Mouse (Mus musculus) adrenal gland, postnatal 10 days (tissue): ENCODE measurements around the gene Ctbp2. TPM values are rescaled to one million over a fixed set of nuclear protein-coding genes. Genes with fewer than 3 reads are reported as not detected.

Experiments
- DNase-seq: peaks from one replicate; pipeline ENCODE4 v3.0.0; 2021; ENCODE audit warnings: mixed read lengths
- total RNA-seq, 2 experiments: library from RNA; stranded (reverse); gene quantifications; 2 replicates each; pipeline ENCODE4 v1.2.3; 2021

Gene Ctbp2
- total RNA-seq, 2 experiments from 2014 or later = 52.8 to 63.1 TPM

DNA sequence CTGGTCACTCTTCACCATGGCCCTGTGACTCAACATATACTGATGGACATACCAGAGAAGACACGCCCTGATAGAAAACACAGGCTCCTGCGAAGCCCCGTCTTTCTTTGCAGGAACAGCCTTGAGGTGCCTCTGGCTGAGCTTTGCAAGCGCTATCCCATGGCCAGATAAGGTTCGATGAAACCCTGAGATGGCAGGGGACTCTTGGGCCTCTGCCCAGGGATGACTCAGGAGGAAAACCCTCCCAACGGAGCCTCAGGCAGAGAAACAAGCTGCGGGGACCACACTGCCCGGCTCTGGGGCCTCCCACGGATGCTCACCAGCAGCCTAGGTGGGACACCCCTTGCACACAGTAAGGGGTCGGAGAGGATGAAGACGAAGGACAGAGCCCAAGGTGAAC is 116.8 kb downstream of the Ctbp2 start:
- DNase-seq = peak; percentile 90

DNA sequence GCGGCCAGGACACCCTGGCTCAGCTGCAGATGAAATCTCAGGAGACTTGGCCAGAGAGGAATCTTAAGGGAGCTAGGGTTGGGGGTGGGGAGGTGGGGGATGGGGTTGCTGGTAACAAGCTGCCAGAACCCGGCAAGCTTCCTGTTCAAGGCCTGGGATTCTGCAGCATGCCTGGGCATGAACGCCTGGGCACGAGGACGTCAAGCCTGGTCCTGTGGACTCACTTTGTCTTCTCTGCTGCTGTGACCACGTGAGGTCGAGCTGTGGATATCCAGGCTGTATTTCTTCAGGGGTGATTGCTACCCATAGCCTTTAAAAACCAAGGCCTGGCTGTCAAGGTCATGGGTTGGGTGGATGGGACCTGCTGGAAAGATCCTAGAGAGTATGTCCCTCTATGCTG is 118.4 kb downstream of the Ctbp2 start:
- DNase-seq = no peak

DNA sequence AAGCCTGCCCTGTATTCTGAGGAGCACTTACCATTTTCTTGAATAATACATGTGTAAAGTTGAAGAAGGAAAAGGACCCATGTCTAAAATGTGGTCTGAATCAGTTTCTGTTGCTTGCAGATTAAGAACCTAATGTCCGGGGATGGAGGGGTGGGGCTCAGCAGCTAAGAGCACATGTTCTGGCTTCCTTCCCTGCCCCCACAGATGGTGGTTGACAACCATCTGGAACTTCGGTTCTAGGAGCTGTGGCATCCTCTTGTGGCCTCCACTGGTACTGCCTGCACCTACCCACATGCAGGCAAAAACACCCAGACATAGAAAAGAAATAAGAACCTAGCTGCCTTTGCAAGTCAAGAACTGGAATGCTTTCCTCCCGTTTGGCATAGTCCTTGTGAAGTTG is 120.7 kb downstream of the Ctbp2 start:
- DNase-seq = peak; percentile 85

DNA sequence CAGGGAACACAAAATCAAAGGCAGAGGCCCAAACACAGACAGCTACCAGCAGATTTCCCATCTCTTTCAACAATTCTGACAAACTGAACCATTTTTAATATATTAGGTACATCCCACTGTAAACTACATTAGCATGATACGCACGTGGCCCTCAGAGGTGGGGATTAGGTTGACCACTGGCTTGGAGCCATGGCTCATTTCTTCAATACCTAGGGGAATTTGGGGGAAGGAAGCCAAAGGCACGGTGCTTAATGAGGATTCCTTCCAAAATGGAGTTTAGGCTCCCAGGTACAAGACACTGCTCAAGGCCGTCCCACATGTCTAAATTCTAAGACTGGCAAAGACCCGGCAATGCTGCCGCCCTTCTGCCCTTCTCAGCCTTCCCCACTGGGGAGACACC is 121.9 kb downstream of the Ctbp2 start:
- DNase-seq = no peak

DNA sequence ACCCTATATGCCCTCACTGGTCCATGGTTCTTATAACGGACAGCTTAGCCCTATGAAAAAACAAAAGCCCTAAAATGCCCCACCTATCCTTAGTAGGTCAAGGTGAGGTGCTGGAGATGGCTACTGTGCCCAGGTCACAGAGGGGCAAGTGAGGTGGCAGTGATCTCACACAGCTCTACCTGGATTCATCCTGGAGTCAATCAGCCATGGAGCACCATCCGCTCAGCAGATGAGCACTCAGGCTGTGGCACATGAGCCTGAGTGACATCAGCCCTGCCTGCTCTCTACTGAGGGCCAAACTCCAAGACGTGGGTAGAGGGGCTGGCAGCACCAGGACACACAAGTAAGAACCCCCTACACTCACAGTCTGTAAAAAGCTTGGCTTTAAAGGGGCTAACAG is 122.8 kb downstream of the Ctbp2 start:
- DNase-seq = no peak

DNA sequence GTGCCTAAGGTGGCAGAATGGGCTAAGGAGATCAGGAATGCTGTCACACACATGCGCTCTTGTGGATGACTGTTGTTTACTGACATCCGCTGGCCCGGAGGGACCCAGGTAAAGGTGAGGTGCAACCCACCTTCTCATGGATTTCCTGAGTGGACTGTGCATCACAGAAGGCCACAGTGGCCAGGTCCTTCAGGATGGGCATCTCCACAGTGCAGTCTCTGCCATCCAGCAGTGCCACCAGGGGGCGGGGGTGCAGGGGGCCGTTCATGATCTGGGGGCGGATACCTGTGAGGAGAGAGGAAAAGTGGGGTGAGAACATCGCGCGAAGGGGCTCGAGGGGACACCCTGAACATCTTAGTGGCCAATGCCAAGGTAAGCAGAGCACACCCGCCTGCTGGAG is 125.1 kb downstream of the Ctbp2 start:
- peak; percentile 8 for DNase-seq

DNA sequence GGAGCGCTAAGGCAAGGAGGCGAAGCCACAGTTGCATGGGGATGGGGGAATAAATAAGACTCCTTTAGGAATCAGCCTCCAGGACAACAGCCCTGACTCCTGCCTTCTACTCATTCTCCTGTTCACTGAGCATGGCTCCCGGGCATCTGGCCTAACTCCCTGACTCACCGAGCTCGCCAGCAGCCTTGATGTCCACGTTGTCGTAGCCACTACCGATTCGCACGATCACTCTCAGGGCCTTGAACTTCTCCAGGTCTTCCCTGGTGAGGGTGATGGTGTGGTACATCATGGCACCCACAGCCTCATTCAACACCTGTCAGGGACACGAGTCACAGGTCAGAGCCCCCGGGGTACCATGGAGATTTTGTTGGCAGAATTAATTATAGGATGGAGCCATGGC is 125.5 kb downstream of the Ctbp2 start:
- peak; percentile 68 for DNase-seq

DNA sequence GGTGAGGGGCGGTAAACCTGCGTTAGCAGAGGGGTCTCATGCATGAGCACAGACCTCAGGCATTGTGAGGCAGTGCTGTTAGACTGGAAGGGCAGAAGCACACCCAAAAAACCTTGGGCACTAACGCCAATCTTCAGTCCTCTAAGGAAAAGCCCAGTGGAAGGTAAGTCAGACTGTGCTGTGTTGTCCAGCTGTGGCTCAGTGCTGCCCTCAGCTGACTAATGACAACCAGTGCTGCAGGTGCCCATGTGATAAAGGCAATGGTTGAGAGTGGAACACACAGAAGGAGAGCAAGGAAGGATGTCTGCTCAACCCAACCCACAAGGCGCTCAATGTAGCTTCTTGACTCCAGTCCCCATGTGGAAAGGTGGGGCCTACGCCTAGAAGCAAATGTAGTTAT is 127.8 kb downstream of the Ctbp2 start:
- DNase-seq = peak; percentile 50

DNA sequence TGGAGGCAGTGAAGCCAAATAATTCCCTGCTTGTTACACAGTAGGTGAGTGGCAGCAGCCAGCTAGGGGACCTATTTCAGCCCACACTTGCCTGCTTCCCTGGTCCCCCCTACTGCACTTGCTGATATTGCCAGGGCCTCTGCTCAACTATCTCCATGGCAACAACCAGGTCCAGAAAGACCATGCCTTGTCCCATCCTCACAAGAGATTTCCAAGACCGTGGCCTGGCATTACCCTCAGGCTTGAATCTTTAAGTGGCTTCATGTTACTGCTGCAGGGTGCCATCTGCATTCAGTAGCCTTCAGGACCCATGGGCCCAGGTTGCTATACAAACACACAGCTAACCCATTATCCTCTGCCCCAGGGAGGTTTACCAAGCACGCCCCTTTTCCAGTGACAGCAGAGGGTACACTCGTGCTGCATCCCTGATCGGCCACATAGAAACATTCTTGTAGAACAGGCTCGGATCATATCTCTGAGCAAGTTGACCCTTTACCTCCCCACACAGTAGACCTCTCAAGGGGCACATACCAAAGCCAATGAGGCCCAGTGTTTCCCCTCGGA is 129.4 kb downstream of the Ctbp2 start:
- no peak for DNase-seq

DNA sequence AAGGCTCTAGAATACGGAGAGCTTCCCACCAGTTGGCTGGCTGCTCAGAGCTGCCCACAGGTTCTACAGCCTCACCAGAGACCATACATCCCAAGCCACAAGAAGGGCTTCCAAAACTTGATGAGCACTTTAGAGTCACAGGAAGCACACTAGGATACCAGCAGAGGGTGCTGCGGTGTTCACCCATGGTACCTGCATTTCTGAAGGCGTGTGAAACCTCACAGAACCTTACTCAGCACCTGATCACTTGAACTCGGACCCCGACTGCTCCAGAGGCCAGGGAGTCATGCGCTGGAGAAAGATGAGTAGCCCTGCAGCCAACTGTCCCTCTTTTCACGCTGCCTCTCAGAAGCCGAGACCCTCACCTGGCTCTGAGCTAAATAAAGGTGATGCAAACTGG is 130.0 kb downstream of the Ctbp2 start:
- no peak for DNase-seq

DNA sequence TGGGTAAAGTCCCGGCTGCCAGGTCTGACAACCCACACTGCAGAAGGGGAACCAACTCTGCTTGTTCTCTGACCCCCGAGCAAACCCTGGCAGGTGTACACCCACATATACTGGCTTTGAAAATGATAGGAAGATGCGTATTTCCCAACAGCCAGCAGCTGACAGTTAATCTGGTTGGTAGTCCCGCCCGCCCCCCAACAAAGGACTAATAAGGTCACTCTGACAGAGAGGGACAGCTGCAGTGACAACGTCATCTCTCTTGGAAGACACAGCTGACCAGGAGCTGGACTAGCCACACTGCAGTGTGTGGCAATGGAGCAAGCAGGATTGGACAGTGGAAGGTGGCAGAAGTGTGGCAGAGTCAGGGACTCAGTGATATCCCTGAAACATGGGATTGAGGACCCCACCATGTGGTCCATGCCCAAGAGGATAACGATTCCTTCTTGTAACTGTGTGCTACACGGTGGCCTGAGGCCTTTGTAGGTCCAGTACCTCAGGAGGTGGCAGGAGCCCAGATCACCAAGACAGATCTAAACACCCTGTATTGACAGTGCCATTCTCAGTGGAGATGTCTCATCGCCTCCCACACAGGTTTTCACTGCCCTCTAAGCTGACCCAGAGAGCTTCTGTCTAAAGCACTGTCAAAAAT is 131.1 kb downstream of the Ctbp2 start:
- no peak for DNase-seq

DNA sequence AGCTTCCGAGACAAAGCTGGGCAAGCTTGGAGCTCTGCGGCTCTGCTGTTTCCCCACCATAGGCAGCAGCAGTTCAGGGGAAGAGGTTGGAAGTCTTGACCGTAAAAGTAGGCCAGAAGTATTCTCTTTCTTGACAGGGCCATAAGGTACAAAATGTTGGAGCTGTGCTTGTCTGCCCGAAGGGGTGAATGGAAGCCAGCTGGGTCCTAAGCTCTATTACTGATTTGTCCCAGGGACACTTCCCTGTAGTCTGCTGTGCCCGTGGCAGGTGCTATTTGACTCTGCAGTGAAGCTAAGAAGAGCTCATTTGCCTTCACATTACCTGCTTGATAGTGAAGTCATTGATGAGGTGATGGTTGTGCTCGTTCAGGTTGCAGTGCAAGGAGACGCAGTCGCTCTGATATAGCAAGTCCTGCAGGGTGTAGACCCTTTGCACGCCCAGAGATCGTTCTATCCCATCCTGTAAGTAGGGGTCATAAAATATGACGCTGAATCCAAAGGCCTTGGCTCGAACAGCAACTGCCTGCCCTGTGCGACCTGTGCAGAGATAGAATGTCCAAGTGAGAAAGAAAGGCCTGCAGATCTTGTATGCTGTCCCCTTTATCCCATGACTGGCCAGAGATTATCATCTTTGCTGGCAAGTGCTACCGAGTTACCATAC is 132.8 kb downstream of the Ctbp2 start:
- no peak for DNase-seq

DNA sequence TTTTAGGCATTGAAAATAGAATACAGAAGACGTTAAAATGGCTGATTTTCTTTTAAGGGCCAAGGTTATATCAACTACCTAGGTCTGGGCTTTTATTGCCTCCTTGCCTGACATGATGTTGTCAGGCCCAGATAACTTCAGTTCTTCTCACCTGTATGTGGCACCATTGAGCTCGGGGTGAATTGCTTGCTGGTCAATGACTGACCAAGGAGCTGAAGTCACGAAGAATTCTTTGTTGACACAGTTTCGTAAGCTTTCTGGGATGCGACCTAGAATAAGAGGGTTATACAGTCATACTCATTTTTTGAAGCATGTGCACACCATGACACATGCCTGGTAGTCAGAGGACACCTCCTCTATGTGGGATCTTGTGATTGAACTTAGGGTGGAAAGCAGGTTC is 134.3 kb downstream of the Ctbp2 start:
- DNase-seq = no peak

DNA sequence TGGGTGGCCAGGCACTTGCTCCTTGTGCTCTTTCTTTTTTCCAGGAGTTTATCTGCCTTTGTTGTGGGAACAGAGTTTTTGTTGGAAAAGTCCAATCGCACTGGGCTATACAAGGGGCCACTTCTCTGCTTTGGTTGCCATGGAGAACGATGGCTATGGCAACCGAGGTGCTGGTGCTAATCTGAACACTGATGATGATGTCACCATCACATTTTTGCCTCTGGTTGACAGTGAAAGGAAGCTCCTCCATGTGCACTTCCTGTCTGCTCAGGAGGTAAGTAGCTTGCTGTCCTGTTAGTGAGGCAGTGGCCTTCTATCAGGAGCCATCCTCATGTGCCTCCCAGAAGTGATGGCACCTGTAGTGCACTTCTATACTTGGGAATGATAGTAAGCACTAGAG is 141.5 kb downstream of the Ctbp2 start:
- DNase-seq = no peak

DNA sequence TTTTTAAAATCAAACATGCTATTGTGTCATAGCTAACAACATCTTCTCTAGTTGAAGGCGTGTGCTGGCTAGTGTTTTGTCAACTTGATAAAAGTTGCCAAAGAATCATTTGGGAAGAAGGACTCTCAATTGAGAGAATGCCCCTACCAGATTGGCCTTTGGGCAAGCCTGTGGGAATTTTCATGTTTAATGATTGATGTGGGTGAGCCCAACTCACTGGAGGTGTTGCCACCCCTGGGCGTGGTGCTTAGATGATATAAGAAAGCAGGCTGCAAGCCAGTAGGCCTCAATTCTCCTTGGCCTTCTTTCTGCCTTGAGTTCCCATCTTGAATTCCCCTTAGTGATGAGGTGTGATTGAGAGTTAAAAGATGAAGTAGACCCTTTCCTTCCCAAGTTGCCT is 146.2 kb downstream of the Ctbp2 start:
- no peak for DNase-seq

DNA sequence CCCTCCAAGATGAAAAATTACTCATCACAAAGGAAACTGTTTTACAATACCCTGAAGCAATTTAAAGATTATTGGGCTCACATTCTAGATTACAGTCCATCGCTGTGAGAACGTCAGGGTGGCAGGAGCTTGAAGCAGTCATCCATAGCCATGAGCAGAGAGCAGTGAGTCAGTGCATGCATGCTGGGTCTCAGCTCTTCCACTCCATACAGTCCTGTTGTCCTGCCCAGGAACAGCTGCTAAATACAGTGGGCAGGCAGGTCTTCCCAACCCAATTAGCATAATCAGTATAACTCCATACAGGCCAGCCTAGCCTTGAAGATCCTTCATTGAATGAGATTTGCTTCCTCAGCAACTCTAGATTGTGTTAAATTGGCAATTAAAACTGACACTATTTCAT is 148.1 kb downstream of the Ctbp2 start:
- no peak for DNase-seq

DNA sequence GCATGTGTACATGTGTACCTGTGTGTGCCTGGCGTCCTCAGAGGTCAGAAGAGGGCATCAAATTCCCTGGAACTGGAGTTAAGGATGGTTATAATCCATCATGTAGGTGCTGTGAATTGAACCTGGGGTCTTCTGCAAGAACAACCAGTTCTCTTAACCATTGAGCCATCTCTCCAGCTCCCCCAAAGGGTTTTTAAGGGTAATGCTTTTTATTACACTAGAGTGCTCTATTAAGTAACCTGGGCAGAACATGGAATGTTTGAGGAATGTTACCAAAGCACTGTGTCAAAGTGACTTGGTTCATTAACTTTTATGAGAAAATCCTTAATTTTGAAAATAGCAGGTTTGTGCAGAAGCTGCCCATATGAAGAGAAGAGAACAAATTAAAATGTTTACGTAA is 152.1 kb downstream of the Ctbp2 start:
- no peak for DNase-seq

DNA sequence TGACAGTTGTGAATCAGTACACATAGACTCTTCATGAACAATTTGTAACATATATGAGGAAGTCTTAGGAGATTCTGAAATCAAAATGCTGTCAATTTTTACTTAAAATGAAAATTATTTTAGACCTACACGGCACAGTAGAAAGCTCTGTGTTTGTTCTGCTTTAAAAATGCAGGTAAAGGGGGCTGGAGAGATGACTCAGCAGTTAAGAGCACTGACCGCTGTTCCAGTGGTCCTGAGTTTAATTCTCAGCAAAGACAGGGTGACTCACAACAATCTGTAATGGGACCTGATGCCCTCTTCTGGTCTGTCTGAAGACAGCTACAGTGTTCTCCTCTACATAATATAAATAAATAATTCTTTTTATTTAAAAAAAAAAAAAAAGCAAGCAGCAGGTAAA is 158.4 kb downstream of the Ctbp2 start:
- no peak for DNase-seq

DNA sequence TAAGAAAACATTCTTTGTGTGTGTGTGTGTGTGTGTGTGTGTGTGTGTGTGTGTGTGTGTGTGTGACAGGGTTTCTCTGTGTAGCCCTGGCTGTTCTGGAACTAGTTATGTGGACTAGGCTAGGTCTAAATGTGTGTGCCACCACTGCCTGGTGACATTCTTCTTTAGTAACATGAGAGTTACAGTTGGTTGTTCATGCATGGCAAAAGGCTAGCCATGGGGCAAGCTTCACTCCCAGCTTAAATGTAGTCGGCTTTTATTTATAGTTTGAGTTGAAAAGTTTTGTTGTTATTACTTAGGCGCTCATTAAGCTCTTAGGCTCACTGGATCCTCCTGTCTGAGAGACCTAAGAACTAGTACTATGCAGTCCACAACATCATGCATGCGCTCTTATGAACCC is 159.8 kb downstream of the Ctbp2 start:
- DNase-seq = no peak

DNA sequence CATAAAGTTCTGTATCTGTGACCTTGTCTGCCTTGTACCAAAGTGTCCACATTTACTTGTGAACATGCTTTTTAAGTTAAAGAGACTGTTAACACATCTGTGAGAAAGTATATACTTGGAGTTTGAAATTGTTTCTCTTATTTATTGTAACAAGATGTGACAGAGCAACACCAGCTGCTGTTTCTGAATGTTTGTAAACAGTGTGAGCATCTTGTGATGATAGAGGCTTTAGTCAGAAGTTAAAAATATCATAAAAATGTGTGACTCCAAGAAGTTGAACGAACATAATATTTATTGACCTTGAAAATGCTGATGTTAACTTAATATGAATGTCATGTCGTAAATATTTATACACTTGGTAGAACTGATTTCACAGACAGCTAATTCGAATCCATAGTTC is 173.5 kb downstream of the Ctbp2 start:
- DNase-seq = no peak

DNA sequence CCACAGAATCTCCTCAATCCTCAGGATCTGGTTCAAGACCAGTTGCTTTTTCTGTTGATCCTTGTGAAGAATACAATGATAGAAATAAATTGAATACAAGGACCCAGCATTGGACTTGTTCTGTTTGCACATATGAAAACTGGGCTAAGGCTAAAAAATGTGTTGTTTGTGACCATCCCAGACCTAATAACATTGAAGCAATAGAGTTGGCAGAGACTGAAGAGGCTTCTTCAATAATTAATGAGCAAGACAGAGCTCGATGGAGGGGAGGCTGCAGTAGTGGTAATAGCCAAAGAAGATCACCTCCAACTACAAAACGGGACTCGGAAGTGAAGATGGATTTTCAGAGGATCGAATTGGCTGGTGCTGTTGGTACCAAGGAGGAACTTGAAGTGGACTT is 174.2 kb downstream of the Ctbp2 start:
- DNase-seq = no peak

DNA sequence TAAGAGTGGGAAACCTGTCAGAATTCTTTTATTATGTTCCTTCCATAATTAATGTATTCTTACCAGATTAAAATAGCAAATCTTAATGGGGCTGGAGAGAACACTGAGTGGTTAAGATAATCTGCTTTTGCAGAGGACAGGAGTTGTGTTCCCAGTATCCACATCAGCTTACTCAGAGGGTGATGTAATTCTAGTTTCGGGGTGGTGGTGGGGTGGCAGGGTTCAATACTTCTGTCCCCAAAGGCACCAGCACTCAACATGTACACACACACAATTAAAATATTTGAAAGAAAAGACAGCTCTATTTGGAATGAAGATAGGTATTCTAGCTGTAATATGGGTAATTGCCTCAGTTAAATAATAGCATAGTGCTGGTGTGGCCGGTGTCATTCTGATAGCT is 183.6 kb downstream of the Ctbp2 start:
- no peak for DNase-seq

DNA sequence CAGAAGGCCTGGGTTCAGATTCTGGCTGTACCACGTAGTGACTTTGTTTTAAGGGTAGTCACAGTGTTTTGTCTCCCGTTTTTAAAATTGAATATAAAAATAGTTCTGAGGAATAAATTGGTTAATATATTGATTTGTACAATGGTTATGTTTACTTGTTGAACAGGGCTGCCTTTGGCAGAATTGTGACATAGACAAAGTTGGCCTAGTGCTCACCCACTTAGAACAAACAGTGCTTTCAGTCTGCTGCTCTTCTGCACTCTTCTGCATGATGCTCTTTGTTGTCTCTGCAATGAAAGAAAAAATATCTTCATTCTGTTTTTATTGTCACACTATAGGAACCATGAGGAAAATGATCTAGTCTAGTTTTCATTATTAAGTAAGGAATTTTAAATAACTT is 185.0 kb downstream of the Ctbp2 start:
- DNase-seq = no peak
